Mouse (Mus musculus) E14TG2a.4 (cell line): ENCODE data around the gene Camkmt.

Experiments used
- H3K27me3 ChIP-seq: 2 replicates; pipeline ENCODE4 v1.6.1; 2014; ENCODE audit warnings: low read length, control low read depth; ENCODE audit not compliant: insufficient read depth
- H3K36me3 ChIP-seq: 2 replicates; pipeline ENCODE4 v1.6.1; 2014; ENCODE audit warnings: low read length, control low read depth; ENCODE audit not compliant: insufficient read depth
- H3K4me1 ChIP-seq: replicated peaks from 2 replicates; pipeline ENCODE4 v1.6.1; 2014; ENCODE audit warnings: low read depth, low read length, control low read depth
- H3K4me3 ChIP-seq: replicated peaks from 2 replicates; pipeline ENCODE4 v1.5.1; 2014; ENCODE audit warnings: mild to moderate bottlenecking, low read length
- H3K9me3 ChIP-seq: 2 replicates; pipeline ENCODE4 v1.6.1; 2014; ENCODE audit warnings: low read length, control low read depth
- CTCF ChIP-seq: conservative IDR thresholded peaks from 2 replicates; pipeline ENCODE4 v1.5.1; 2014; ENCODE audit warnings: low read length
- NANOG ChIP-seq: IDR thresholded peaks from 2 replicates; pipeline ENCODE4 v1.6.1; 2014; ENCODE audit warnings: borderline replicate concordance, low read length, mixed read lengths
- POU5F1 ChIP-seq: IDR thresholded peaks from 2 replicates; pipeline ENCODE4 v1.6.1; 2014; ENCODE audit warnings: low read length, borderline replicate concordance

Gene Camkmt

DNA sequence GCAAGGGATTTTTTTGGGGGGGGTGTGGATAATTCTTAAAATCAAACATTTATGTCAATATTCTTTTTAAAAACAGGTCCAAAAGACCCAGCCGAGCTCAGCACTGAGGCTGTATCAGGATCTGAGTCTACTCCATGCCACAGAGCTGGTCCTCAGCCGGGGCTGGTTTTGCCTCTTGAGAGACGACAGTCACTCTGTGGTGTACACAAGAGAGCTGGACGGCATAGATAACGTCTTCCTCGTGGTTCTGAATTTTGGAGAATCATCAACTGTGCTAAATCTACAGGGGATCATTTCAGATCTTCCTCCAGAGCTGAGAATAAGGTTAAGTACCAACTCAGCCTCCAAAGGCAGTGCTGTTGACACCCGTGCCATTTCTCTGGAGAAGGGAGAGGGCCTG, 26.8 kb upstream of the Camkmt start:
- H3K4me1 ChIP-seq, result peaks cover 6% of the 10 kb centered on the region
- H3K36me3 ChIP-seq, result peaks cover 49% of the 10 kb centered on the region
- H3K4me3 ChIP-seq, result no peak overlapping the region
- H3K9me3 ChIP-seq, result no peaks in the 10 kb centered on the region
- TF ChIP-seq POU5F1, result no peak
- no peak for TF ChIP-seq CTCF
- TF ChIP-seq NANOG, result no peak
- H3K27me3 ChIP-seq, result no peaks in the 10 kb centered on the region

- H3K36me3 ChIP-seq, result peaks cover 78% of the 10 kb centered on the region
- no peak for TF ChIP-seq POU5F1
- no peak for TF ChIP-seq CTCF
- TF ChIP-seq NANOG, result no peak
- H3K4me3 ChIP-seq, result no peak overlapping the region
- no peaks in the 10 kb centered on the region for H3K27me3 ChIP-seq
- H3K9me3 ChIP-seq, result no peaks in the 10 kb centered on the region
- H3K4me1 ChIP-seq, result peaks cover 5% of the 10 kb centered on the region; the same call in 1 of the 2 replicates
Observed at GRCm38 (mm10) chr17:85067331-85067730, 23.0 kb upstream of the Camkmt start.

GRCm38 (mm10) chr17:85070658-85071057, 19.7 kb upstream of the Camkmt start:
- no peaks in the 10 kb centered on the region for H3K27me3 ChIP-seq
- H3K4me3 ChIP-seq, result no peak overlapping the region
- H3K9me3 ChIP-seq, result no peaks in the 10 kb centered on the region
- TF ChIP-seq POU5F1 (no peak), CTCF (no peak), NANOG (no peak)
- peaks cover 14% of the 10 kb centered on the region for H3K4me1 ChIP-seq
- H3K36me3 ChIP-seq, result peaks cover 57% of the 10 kb centered on the region

- Histone ChIP-seq H3K36me3 (peaks cover 56% of the 10 kb centered on the region), H3K9me3 (no peaks in the 10 kb centered on the region), H3K4me1 (peaks cover 14% of the 10 kb centered on the region), H3K4me3 (no peak overlapping the region), H3K27me3 (no peaks in the 10 kb centered on the region)
- TF ChIP-seq CTCF (peak; percentile 70), NANOG (no peak), POU5F1 (no peak)
Observed at GRCm38 (mm10) chr17:85071088-85071775, 19.1 kb upstream of the Camkmt start.

DNA sequence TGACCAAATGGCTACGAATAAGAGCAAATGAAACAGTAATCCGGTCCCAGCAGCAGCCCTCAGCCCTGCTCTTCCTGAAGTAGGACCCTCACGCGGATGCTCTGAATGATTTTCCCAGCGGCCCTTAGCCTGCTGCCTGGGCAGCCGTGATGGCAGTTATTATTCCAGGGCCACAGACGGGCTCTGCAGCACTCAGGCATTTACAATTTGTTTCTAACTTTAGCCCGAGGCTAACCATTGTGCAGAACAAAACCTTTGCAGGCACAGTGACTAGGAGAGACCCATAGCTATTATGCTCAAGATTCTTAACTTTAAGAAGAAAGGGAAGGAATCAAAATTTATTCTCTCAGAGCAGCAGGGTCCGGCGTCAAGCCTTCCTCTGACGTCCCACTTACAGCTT, 18.0 kb upstream of the Camkmt start:
- Histone ChIP-seq H3K36me3 (peaks cover 57% of the 10 kb centered on the region), H3K4me1 (peaks cover 14% of the 10 kb centered on the region), H3K4me3 (no peak overlapping the region), H3K9me3 (no peaks in the 10 kb centered on the region), H3K27me3 (no peaks in the 10 kb centered on the region)
- TF ChIP-seq CTCF, result no peak
- no peak for TF ChIP-seq NANOG
- TF ChIP-seq POU5F1, result no peak

- Histone ChIP-seq H3K9me3 (no peaks in the 10 kb centered on the region), H3K4me3 (no peak overlapping the region), H3K4me1 (peaks cover 14% of the 10 kb centered on the region), H3K27me3 (no peaks in the 10 kb centered on the region), H3K36me3 (peaks cover 59% of the 10 kb centered on the region)
- TF ChIP-seq POU5F1 (no peak), NANOG (no peak), CTCF (no peak)
Observed at GRCm38 (mm10) chr17:85073214-85073613, 17.1 kb upstream of the Camkmt start.

GRCm38 (mm10) chr17:85074083-85074482, 16.3 kb upstream of the Camkmt start:
- Histone ChIP-seq H3K4me3 (no peak overlapping the region), H3K4me1 (peaks cover 14% of the 10 kb centered on the region), H3K36me3 (peaks cover 59% of the 10 kb centered on the region), H3K9me3 (no peaks in the 10 kb centered on the region), H3K27me3 (no peaks in the 10 kb centered on the region)
- TF ChIP-seq POU5F1 (no peak), NANOG (no peak), CTCF (no peak)

DNA sequence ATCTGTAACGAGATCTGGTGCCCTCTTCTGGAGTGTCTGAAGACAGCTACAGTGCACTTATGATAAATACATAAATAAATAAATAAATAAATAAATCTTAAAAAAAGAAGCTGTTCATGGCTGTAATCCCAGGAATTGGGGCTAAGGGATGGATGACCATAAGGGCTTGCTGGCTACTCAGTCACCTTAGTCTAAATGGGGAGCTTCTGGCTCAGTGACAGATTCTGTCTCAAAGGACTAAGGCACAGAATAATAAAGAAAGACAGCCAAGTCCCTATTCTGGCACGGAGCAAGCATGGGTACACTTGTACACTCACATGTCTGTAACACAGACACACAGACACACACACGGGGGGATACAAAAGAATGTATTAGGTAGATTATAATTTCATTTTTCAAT, 11.1 kb upstream of the Camkmt start:
- H3K27me3 ChIP-seq, result no peaks in the 10 kb centered on the region
- H3K4me3 ChIP-seq, result no peak overlapping the region
- no peaks in the 10 kb centered on the region for H3K9me3 ChIP-seq
- H3K36me3 ChIP-seq, result peaks cover 50% of the 10 kb centered on the region
- peaks cover 22% of the 10 kb centered on the region for H3K4me1 ChIP-seq
- TF ChIP-seq CTCF (no peak), POU5F1 (no peak), NANOG (no peak)

DNA sequence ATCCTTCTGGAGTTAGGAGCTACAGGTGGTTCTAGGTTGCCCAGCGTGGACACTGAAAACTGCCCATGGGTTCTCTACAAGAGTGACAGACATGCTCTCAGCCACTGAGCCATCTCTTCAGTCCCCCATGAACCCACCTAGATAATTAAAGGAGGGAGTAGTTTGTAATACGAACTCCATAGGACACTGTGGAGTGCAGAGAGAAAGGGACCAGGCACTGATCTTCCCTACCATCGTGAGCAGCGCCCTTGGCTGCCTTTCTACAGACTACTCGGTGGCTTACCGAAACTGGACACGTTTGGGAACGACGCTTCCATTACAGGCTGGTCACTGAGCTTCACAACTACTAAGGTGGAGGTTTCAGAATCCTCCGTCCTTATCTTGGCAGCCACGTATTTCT, 9.6 kb upstream of the Camkmt start:
- H3K36me3 ChIP-seq, result peaks cover 44% of the 10 kb centered on the region
- H3K4me3 ChIP-seq, result no peak overlapping the region
- no peaks in the 10 kb centered on the region for H3K27me3 ChIP-seq
- no peaks in the 10 kb centered on the region for H3K9me3 ChIP-seq
- TF ChIP-seq POU5F1 (no peak), CTCF (no peak), NANOG (no peak)
- H3K4me1 ChIP-seq, result peaks cover 22% of the 10 kb centered on the region

GRCm38 (mm10) chr17:85085335-85085734, 5.0 kb upstream of the Camkmt start:
- no peaks in the 10 kb centered on the region for H3K27me3 ChIP-seq

More at GRCm38 (mm10) chr17:85085335-85085734, 5.0 kb upstream of the Camkmt start:
- Histone ChIP-seq H3K4me1 (peaks cover 35% of the 10 kb centered on the region), H3K4me3 (no peak overlapping the region), H3K9me3 (no peaks in the 10 kb centered on the region), H3K36me3 (peaks cover 12% of the 10 kb centered on the region)
- TF ChIP-seq NANOG, result no peak
- TF ChIP-seq CTCF, result no peak
- TF ChIP-seq POU5F1, result no peak
